Mouse (Mus musculus) neural tube, embryonic 10.5 days (tissue): ENCODE measurements at regions not wholly inside any gene's neighbourhood (a gene's known extent, or its start where the extent isn't known, plus 50 kb on each side); places are given as distances from the start of the nearest gene placed in this dataset.
A peak's percentile ranks its signal among the peaks of the same experiment; 100 is the strongest.

Source experiments
- DNase-seq: peaks from one replicate; pipeline ENCODE4 v3.0.0-alpha.2; 2017; ENCODE audit warnings: low spot score; ENCODE audit errors: extremely low spot score

DNA sequence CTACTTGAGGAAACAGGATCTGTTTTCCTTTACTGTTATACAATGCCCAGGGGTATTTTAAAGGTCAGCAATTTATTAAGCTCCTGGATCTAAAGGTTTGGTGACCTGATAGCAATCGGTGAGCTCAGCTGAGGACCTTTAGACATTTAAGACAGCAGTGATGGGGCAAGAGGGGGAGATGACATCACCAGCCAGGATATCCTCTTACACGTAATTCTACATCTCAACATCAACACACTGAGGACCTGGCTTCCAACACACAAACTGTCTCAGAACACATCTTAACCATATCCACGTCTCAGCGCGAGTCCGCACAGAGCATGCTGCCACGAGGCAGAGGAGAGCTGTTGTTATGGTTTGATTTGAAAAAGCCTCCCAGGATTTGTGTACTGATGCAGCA lies 69.2 kb downstream of the Nhlrc3 start:
- DNase-seq, result no peak

DNA sequence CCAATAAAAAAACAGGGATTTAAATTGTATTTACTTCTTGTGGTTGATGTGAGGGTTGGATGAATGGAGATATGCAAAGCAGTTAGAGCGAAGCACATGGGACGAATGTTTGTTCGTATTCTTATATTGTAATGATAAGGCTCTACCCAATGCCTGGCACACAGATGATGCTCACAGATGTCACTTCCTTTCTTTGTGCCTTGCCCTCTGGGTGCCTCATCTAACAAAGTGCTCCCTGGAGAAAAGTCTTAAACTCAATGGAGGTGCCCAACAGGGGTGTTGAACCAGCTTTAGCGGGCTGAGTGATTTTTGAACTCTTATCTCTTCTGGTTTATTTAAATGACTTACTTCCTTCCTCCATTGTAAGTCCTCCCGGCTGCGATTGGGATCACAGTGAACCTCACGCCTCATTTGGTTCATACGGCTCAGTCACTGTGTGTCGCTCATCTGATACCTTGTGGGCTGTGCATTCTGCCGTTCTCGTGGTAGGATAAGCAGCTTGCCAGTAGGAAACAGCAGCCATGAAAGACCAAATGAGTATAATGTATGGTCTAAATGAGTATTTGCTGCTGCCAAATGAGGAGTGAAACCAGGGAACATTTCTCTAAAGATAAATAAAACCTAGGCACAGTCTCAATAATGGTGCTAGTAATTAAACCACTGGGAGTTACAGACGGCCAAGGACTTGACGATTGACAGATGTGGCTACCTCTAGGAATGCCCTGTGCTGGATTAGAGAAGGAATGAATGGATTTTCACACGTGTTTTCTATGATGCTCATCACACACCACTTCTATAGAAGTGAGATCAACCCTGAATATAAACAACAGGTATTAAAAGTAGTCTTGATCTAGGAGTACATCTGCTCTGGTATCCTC lies 81.2 kb downstream of the Nhlrc3 start:
- no peak for DNase-seq

DNA sequence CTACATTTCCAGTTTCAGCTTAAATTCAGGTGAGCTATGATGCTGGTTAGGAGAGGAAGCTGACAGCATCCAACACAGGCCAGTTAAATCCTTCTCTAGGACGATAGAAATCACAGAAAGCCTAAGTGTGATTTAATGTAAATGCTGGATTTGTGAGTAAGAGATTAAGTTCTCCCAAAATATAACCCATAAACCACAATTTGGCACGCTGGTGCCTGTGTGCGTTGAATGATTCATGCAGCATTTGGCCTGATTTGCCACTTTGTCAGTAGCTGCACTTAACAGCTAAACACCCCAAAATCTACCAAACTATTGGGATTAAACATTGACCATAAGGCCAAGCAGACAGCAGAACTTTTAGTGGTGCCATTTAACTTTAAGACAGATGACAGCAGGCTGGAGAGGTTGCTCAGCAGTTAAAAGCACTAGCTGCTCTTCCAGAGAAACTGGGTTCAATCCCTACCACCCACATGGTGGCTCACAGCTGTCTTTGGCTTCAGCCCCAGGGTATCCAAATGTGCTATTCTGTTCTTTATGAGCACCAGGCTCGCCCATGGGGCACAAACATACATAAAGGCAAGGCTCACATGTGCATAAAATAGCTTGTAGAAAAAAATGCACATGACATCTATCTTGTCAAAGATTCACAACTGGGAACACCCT lies 83.5 kb downstream of the Nhlrc3 start:
- DNase-seq, result no peak

DNA sequence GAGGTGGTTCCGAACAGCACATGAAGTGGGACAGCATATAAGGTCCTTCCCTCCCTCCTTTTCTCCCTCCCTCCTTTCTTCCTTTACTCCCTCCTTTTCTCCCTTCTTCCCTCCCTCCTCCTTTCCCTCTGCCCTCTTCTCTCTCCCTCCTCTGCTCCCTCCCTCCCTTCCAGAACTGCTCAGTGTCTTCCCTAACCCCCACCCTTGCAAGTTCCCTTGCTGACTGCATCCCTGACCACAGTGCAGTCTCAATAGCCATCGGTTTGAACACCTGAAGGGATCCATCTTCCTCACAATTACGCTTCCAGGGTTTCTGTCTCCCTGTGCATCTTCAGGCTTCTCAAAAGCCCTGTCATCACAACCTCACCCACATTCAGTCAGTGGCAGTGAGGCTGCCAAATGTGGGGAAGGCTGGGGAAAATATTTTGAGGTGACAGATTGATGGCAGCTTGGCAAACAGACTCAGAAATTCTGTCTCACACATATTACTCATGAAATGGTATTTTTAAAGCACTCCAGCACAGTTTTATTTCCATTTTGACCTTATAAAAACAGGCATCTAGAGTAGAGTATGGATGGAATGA lies 86.2 kb downstream of the Nhlrc3 start:
- DNase-seq, result no peak

DNA sequence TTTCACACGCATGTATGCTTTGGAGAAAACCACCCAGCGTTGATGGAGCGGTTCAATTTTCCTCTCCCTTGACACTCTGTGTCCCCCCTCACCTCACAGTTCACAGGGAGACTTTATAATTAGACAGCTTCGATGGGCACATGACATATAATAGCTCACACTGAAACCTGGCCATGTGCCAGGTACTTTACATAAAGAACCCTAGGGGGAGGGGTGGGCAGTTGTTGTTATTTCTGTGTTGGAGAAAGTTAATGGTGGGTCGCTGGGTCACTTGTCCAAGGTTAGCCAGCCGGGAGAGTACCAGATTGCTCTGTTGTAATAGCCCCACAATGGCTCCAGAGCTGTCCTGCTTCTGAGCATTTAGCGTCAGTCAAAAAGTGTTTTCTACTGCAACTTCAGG lies 90.2 kb downstream of the Nhlrc3 start:
- DNase-seq, result no peak

DNA sequence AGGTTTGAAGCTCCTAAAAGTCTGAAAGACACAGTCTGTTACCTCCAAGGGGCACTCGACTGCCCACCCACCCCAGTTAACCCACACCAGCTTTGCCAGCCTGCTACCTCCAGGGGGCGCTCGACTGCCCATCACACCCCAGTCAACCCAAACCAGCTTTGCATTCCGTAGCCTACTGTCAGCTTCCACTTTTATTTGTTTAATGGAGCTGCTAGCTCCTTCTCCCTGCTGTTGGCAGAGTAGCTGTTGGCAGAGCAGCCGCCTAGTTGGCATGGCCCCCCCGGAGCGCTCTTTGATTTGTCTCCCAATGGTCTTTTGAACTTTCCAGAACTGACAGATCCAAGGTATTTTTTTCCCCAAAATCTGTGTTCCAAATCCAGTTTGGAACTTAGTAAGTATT lies 91.2 kb downstream of the Nhlrc3 start:
- no peak for DNase-seq

DNA sequence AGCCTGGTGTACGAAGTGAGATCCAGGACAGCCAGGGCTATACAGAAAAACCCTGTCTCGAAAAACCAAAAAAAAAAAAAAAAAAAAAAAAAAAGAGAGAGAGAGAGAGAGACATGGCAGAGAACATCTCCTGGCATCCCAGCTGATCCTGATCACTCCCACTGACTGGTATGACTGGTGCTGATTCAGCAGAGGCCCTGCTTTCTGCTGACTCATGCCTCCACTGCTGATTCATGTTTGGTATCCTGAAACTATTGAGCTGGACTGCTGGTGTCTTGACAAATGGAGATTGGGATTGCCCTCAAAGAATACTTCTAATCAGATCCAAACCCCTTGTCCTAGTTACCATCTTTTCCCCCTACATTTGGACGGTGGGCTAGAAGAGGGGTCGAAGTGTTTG lies 101.9 kb downstream of the Nhlrc3 start:
- no peak for DNase-seq

DNA sequence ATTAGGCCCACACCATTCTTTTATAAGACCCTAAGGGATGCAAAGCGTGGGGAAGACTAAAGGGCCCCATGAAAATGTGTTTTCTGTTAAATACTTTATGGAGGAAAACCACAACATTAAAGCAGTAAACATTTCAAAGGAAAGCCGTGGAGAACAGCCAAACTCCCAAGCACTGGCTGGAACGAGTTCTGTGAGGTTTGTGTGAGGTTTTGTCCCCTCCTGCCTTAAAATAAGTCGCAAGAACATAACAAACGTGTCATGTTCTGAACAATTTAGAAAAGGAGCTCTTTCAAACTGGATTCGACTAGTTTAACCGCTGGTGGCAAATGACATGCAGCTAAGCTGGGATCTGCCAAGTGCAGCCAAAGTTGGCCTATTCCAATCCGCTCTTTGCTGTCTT lies 109.4 kb downstream of the Nhlrc3 start:
- DNase-seq, result no peak

DNA sequence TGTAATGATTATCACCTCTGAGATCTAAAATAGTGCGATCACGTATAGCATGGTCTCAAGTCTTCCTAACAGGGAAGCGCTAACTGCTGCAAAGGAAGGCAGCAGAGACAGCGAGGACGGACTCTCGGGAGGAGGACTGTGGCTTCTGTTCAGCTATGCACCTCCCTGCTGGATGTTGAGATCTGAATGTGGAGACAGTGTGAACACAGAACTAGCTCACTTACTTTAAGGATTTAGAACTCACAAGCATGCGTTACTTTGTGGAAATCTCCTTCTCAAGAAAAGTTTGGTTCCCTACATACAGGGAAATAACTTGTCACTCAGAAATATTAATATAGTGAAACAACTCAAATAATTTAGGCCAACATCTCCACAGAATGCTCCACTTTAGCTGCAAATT lies 109.8 kb downstream of the Nhlrc3 start:
- no peak for DNase-seq

DNA sequence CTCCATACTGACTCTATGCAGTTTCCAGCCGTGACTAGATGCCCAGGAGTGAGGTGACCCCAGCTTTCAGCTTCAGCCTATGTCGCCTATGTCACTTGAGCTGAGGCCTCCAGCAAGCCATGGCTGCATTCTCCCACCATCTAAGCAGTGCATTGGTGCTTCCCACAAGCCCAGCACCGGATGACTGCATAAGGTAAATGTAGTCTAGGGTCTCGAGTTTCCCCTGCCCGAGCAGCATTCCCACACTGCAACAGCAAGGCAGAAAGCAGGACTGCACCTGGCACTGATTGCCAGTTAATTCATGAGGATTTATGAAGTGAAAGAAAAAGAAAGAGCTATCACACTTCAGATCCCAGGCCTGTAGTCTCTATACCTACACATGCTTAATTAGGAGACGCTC lies 119.5 kb downstream of the Nhlrc3 start:
- no peak for DNase-seq

DNA sequence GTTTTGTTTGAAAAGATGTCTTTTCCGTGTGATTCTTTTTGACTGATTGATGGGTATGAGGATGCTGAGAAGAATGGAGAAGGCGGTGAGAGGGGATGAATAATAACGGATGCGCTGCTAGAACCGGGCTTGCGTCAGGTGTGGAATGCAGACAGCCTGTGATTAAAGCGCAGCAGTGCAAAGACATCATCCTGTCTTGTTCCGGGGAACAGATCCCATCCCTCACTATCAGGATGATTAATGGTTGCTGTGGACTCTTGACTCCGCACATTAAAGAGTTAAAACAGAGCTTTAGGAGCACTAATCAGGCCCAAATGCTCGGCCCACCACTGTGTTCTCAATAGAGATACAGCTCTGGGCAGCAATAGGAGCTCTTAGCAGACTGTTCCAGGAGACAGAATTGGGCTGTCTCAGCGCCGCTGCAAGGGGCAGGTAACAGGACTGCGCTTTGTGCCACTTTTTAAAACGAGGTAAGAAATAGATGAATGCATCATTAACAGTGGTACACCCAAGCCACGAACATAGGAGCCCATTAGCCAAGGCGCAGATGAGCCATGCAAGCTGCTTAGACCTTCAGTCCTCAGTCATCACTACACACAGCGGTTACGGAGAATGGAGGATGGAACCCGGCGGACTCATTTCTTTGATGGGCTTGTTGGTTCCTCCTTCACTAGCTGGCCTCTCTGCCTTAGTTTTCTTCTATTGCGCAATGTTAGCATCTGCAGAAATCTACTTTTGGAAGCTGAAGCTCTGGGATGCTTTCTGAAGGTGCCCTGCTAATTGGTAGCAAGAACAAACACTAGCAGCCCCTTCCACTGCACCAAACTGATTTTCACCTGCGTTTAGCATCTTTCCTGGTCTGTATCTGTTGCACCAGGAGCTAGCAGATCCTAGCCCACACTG lies 121.6 kb downstream of the Nhlrc3 start:
- peak; percentile 34 for DNase-seq

DNA sequence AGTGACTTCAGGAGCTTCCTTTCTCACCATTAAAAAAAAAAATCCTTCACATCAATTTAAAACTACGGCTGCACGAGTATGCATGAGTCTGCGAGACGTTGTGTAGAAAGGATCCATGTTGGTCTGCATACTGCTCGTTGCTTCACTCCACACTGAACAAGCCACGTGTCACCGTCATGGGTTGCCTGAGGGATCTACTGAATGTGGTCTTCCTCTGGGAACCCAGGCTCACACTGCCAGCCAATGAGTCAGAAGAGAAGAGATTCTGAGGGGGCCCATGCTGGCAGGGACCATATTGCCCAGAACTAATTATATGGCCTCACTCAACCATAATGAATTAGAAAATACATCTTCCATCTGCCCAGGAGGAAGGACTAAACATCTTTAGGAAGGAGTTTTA lies 124.6 kb downstream of the Nhlrc3 start:
- no peak for DNase-seq

DNA sequence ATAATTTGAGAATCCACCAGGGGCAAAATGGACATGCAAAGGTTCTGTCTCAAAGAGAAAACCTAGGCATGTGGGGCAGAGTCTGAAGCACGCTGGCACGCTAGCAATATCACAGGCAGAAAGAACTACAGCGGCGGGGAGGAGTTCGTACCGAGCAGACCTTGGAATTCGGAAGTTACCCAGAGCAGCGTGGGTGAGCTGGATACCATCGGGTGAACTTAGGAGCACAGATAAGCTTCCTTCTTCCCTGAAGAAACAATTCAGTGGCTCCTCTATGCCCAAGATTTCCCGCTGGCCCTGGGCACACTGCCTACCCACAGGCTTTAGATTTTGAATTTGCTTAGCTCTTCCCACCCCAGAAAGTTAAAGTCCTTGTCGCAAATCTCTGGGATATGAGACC lies 129.1 kb downstream of the Nhlrc3 start:
- DNase-seq, result peak; percentile 17

DNA sequence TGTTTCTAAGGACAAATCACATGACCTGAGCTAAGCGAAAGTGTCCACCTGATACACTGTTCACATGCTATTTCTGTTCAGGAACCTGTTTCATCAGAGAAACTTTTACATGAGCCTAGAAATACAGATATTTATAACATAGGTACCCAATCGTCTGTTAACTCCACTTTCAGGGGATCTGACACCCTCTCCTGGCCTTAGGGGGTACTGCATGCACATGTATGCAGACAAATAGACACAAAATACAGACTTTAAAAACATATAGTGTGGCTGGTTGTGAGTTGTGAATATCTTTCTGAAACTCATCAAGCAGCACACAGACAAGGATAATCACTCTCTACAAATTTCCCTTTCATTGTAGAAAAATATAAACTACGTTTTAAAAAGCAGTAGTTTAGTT lies 133.6 kb downstream of the Nhlrc3 start:
- peak; percentile 25 for DNase-seq

DNA sequence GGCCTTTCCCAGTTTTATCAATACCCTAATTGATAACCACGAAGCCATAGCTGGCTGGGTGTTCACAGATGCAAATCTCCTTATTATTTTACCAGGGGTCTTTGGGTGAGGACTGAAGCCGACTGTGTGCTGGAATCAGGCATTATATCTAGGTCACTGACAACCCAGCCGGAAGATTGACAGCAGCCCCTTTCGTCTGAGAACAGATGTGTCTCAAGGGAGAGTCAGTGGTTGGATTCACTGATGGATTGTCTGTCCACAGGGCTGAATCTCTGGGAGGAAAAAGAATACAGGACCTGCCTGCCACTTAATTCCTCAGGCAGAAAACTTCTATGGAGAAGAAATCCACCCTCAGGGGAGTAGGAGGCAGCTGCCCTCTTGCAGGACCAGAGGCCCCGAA lies 135.7 kb downstream of the Nhlrc3 start:
- DNase-seq, result no peak

DNA sequence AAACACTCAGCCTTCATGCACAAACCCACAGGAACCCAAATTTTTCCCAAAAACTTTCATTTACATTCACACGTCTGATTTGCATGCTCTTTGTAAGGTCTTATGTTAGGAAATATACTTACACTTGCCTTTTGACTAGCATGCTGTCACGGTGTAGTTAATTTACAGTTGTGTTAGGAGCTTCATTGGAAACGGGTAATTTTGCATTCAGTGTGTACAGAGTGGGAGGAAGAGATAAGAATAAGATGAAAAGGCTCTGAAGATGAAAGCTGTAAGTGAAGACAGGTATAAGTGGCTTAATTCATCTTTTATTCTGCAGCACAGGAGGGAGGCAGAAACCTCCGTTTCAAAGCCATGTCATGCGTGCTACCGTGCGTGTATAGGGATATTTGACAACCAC lies 136.2 kb downstream of the Nhlrc3 start:
- DNase-seq, result no peak

DNA sequence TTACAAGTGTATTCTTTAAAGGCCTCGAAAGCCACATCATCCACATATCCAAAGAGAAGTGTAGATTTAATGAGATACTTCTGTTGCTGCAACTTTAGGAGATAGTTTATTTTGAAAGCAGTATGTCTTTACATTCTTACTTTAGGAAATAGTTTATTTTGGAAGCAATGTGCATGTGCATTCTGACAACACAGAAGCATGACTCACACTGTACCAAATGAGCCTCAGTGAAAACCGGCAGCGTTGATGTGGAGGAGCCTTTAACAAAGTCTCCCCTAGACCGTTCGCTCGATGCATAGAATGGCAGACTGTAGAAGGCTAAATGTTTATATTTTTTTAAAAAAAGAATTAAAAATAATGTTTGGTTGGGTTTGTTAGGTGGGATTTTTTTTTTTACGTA lies 138.1 kb downstream of the Nhlrc3 start:
- no peak for DNase-seq

DNA sequence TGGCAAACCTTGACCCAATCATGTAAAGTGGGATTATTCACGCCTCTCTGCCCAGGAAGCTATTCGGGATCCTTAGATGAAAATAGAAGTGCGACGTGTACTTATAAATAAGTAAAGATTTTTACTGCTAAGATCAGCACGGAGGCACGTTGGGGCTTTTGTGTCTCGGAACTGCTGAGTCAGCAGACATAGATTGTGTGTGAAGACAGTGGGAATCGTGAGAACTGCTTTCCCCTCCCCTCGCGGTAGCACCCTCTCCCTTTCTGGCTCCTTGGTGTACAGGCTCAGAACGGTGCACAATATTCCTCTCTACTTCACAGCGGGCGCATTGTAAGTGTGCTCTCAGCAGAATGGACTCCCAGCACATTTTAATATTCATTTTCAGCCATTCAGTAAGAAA lies 138.7 kb downstream of the Nhlrc3 start:
- DNase-seq, result no peak

DNA sequence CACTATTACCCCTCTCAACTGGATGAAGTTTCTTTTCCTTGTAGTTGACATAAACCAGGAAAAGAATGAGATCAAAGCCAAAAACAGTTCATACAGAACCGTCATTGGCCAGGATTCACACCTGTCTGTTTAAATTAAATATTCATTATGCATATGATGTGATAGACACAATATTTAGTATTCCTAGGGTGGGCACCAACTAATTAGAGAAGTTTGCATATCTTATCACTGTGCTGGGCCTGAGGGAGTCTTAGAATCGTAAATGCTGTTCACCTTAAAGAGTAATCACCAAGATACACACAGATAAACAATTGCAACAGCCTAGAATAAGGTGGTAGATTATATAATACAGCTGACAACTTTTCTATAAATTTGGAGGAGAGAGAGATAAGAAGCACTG lies 147.7 kb downstream of the Nhlrc3 start:
- no peak for DNase-seq
